Mouse (Mus musculus) right cerebral cortex, adult 2 months (tissue): ENCODE measurements around the gene Itga4.

ENCODE experiments used
- DNase-seq, 2 experiments: peaks; one replicate each; pipeline ENCODE4 v3.0.0; 2021 to 2022; ENCODE audit warnings: low spot score in 2 of 2

Itga4 gene

DNA sequence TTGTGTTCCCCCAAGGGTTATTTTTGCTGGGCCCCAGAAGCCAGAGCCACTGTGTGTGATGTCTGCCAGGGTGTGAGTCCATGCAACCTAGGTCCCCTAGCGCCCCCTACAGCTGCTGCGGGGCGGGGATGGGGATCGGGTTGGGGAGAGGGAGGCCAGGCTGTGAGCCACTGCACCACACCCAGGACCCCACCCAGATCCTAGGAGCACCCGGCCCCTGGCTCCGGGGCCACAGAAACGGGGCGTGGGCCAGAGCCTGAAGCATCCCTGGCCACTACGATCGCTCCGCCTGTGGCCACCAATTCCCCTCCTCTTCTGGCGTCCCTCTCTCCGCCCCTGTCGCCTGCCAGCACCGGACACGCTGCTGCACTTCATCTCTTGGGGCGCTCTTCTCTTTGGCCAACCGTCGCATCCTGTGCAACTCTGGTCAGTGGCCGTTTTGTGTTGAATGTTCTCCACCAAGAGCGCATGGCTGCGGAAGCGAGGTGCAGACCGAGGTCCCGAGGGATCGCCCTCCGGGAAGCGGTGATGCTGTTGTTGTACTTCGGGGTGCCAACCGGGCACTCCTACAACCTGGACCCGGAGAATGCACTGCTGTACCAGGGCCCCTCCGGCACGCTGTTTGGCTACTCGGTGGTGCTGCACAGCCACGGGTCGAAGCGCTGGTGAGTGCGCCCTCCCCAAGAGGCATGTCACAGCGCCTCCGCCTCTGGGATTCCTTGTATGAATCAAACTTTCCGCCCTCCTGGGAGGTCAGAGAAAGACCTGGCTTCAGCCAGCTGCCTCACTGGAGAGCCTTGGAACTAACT lies at the start of gene Itga4:
Gene Itga4, plus strand, starts transcription at position 235 of the 809 bp plus-strand sequence.
- DNase-seq = peak; percentile 79 to 82

DNA sequence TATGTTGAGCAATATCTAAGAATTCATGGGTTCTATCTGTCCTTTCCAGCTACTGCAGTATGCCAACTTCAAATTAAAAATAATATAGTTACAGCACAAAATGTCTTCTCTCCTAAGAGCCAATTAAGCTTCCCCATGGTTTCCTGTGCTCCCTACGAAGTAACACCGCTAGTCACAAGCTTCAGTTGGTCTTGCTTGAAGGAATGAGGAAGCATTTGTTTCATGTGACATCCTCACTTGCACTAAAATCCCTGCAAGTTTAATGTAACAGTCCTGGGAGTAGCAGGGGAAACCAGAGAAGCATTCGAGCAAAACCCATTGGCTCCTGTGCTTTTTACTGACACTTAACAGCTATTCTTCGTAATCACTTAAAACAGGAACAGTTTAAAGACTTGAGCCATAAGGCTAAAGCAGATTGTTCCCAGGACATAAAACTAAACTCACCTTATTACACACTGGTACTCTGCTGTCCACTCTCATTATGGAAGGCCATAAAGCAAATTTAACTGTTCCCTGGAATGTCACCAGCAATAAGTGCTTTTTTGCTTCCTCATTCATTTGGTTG lies 49.0 kb upstream of the Itga4 start:
- no peak for DNase-seq

DNA sequence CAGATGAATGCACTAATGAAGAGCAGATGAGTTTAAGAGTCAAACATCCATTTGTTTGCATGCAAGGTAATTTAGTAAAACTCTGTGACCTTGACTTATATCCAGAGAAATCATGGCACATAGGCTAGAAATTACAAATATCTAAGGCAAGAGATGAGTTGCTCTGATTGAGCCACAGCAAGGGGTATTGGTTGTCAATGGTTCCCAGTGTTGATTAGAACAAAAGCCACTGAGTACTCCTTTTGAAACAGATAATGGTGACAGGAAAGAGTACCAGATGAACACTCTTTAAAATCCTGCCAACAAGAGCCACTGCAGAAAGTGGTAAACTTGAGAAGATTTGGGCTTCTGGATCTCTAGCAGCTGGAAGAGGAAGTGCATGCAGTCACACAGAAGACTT lies 40.2 kb upstream of the Itga4 start:
- DNase-seq = no peak

DNA sequence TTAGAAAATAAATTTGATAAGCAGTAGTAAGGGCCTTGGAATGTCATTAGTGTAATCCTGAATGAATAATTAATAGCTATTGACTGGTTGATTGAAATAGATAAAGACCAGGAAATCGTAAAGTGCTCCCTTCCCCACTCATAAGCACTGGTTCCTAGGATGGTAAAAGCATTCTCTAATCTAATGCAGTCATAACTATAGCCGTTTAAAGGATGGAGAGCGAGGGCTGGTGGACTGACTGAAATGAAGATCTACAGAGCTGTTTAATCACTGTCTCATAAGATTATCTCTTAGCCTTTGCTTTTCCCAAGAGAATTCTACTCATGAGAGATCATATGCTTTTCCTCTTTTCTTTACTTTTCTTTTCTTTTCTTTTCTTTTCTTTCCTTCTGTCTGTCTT lies 39.7 kb upstream of the Itga4 start:
- DNase-seq = no peak

DNA sequence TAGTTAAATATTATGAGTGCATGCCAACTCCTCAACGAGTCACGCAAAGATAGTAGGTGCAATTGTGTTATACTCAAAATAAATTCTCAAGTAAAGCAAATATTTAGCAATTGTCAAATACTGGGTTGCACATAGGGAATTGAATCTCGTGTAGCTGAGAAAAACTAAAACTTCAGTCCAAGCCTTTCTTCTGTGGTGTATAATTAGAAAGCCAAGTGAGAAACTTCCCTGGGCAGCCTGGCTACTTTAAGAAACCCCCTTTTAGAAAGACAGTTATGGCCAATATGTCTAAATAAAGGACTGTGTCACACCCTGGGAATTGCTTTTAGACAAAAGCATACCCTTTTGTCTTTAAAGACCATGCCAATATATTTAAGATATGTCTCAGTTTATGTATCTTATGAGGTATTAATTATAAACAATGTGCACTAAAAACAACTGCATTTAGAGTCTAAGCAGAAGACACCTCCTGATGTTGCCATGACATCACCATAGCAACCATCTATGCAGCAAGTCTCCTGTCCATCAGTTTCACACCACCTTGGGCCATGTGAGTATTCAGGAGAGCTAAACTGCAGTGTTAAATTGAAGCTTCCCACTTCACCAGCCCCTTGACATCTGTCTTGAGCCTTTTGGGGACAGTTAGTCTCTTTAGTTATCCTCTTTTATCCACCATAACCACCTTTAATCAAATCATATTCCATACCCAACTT lies 30.4 kb upstream of the Itga4 start:
- DNase-seq = no peak

DNA sequence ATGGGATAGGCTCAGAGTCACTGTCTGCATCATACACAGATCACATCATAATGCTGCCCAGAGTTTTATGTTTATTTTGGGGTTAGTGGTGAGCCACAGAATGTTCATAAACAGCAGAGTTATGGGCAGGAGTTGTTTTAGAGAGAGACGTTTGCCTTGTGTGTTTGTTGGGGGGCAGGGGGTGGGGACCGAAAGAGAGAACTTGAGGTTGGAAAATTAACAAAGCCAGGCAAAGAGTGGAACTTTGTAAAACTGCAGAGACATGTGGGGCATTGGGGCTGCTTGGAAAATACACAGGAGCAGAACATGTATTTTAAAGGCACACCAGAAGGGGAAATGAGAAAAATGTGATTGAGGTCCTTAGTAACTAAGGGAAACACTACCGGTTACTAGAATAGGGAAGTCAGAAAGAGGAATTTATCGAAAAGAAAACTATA lies 27.4 kb upstream of the Itga4 start:
- DNase-seq = no peak

DNA sequence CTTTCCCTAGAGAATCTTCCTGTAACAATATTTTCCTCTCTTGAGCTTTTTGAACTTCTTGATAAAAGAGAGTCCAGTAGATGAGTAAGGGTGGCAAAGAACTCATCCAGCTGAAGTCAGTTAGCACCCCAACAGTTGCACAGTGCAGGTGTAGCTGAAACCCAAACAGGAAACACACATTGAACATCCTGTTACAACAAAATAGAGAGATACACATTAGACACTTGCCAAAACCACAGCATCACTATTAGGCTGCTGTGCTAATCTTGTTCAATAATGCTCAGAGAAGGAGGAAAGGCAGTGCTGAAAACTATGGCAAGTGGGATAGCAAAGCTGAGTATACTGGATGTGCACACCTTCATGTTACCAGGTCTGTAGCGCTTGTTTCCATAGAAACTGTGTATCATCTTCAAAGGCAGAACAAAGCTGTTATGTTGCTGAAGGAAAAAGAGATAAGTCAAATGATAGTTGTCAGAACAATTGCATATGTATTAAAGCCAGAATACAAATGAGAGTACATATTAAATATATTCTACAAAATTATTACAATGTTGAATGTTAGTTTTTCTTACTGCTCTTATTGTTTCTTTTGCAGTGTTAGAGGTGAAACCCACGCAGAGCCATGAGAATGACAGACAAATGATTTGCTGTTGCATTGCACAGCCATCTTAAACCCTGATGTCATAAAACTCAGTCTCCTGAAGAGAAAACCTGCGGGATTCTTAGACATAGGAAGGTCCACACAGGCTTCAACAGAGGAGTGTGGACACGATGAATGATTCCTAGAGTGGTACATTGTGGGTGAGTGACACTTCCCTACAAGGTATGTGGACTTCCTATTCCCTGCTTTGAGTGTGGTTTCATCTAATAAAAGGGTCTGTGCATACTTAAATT lies 23.9 kb upstream of the Itga4 start:
- DNase-seq = no peak

DNA sequence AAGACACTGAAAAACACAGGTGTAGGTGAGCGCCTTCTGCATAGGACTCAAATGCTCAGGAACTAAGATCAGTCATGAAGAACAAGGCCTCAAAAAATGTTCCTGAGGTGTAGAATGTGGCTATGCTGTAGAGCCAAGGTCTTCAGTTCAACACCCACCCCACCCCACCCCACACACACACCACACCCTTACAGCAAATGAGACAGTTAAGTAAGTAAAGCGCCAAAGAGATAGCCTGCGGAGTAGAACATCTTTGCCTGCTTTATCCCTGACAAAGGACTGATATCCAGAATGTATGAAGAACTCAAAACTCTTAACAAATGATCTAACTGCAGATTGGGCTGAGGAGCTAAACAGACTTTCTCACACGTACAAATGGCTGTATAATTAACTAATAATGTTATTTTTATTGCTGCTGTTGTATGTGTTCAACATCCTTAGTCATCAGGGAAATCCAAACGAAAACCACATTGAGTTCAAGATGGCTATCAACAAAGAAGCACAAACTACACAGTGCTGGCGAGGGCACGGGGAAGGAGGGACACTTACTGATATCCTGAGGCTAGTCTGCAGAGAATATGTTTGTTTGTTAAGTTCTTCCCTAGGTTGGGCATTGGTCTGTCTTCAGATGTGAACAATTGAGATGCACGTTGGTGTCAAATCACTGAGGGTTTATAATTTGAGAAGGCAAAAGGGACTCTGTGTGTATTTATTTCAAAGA lies 19.3 kb upstream of the Itga4 start:
- DNase-seq = no peak

DNA sequence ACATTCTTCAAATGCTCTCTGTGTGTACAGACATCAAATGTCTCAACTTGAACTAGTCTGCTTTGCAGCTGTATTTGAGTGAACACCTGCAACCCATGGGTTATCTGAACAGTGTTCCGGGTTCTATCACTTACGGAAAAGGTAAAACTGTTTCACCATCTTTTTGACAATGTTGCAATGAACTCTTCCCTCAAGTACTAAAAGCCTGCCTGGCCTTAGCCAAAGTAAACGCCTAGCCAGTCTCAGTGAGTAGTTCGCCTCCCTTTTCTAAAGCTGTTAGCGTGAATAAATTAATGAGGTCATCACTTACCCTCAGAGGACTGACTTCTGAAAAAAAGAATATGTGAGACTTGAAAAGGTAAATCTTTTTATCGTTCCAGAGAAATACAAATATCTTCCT lies 18.0 kb upstream of the Itga4 start:
- DNase-seq = no peak

DNA sequence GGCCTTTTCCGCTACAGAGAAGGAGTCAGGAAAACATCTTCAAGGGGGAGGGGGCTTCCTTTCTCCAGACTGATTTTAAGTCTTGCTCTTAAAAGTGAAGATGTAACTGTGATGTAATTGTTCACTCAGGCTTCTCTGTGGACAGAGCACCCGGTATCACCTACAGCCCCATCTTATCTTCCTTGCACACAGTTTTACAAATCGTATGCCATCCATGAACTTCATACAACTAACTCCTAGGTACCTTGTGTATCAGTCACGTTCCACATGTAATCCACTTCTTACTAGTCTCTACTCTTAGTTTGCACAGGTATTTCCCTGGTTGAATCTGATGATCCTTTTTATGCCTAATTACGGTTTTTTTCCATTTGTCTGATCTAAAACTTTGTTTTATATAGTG lies 10.9 kb upstream of the Itga4 start:
- DNase-seq = no peak

DNA sequence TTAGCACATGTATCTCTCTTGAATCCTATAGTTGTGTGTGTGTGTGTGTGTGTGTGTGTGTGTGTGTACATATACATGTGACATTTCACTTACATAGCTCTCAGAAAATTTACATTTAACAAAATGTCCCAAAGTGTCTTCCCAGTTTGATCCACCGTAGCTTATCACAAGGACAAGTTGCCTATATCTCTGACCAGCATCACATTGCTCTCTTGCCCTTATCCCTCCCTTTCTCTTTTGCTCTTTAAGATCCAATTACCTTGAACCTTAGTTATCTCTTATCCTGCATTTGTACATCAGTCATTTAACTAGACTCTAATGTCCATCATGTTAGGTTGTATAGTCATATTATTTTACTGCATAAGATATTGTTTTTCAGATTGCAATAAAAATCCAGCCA lies 10.5 kb upstream of the Itga4 start:
- no peak for DNase-seq

DNA sequence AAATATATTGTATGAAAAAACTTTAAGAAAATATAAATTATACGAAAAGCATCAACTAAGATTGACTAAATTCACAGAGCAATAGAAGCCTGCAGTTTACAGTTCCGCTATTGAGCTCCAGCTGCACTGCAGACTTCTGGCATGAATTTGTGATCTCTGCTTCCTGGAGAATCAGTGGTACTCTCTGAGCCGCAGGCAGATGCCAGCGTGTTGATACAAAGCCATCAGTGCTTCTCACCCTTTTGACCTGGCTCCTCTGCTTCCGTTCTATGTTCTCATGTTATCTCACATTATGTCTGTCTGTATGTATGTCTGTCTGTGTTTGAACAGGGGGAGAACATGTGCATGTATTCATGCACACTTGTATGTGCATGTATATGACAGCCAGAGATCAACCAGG lies 6.9 kb upstream of the Itga4 start:
- no peak for DNase-seq

DNA sequence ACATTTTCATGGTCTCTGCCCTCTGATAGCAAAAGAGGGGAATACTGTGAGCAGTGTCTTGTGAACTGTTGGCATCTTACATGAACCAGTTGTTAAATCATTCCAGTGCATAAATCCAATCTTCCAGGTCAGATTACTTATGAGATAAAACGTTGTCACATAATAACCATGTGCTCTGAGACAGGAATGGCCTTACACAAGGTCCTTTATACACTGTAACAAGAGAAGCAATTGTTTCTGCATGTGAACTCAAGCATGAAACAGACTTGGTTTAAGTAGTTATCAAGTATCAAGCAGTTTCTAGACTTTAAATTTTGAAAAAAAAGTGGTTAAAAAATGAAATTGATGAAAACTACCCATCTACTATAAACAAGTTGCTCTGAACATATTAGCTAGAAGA lies 4.7 kb upstream of the Itga4 start:
- DNase-seq = no peak

DNA sequence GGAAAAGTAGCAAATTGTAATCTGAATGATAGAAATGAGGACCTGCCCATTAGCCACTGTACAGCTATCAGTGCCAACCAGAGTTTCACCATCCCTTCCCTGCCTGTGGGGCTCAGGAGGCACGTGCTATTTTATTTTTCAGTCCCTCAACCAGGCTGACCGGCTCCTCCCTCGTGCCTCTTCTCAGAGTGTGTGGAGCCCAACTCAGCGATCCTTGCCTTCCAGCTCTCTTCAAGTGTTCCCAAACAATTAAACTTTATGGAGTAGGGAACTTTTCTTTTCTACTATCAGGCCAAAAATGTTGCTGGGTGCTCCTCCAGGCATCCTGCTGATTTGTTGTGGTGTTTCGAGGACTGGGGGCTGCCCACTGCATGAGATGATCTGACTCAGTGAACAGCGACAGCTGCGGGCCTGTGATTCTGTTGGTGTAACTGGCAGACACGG lies 1.4 kb upstream of the Itga4 start:
- DNase-seq = no peak

DNA sequence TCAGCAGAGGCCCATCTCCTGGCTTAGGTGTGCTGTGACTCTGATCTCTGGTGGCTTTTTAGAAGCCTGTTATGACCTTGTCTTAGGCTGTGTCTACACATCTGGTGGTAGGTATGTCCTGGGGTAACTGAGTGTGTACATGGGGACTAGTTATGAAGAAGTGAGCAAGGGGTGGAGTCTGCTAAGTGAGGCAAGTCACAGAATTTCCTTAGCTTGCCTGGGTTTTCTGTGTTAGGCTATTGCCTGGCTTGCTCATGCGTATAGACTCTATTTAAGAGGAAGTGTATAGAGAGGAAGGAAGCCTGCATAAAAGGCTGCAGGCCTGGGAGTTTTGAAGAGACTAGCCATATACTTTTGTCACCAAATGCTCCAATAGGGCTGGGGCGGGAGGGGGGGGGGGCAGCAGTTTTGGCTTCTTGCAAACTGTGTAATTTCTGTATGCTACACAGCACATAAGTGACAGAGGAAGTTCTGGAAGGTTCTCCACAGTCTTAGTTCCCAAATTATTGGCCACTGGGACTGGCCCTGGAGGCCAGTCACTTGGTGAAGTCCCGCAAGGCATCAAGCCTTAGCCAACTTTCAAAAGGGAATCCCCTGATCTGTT lies 536 bp upstream of the Itga4 start:
- no peak for DNase-seq

DNA sequence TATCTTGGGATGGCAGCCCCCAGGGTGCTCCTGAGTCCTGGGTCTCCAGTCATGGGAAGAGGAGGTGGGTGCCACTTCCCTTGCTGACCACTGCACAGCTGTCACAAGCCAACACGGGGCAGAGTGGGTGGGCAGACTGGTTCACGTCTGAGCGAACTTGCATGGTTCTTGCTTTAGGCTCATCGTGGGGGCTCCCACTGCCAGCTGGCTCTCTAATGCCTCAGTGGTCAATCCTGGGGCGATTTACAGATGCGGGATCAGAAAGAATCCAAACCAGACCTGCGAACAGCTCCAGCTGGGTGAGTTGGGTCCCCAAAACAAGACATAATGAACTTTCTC lies 744 bp downstream of the Itga4 start:
- DNase-seq = no peak

DNA sequence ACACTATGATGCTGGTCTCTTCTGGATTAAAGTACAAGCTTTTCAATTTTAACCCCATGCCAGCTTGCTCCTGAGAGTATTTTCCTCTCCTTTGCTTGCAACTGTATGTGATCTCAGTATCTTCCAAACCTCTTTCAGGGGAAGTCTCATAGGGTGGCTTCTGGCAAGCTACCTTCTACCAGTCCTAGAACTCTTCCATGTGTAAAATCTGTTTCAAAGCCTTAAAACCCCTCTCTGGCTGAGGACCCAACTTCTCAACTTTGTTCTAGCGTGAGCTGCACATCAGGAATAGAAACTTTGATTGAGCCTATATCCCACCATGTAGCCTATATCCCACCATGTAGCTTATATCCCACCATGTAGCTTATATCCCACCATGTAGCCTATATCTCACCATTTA lies 1.1 kb downstream of the Itga4 start:
- DNase-seq = no peak

DNA sequence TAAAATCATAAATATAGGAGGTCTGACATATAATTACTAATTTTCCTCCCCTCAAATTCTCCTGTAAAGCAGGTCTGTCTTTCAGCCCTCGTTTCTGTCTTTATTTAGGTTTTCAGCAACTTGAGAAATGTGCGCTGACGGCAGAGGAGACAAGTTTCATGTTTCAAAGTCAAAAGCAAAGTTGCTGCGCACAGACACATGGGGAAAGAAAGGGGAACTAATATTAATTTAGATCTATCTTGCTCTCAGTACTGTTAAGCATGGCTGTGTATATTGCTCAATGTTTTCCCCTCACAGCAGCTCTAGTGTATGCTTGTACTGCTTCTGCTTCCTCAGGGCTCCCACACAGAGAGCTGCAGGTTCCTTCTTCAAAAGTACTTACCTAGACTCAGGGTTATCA lies 1.7 kb downstream of the Itga4 start:
- no peak for DNase-seq

DNA sequence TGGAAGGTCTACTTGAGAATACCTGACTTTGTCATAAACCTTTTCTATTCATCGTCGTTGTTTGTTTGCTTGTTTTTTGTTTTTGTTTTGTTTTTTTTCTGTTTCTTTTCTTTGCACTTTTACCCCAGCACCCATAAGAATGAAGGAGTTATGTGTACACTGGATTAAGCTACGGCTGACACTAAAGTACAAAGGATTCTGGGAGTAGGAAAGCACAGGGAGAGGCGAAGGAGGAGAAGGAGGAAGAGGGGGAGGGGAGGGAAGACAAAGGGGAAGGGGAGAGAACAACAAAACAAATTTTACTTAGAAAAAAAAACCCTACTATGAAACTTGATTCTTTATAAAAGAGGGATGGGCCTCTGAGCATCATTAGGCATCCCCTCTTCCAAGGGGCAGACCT lies 2.2 kb downstream of the Itga4 start:
- no peak for DNase-seq

DNA sequence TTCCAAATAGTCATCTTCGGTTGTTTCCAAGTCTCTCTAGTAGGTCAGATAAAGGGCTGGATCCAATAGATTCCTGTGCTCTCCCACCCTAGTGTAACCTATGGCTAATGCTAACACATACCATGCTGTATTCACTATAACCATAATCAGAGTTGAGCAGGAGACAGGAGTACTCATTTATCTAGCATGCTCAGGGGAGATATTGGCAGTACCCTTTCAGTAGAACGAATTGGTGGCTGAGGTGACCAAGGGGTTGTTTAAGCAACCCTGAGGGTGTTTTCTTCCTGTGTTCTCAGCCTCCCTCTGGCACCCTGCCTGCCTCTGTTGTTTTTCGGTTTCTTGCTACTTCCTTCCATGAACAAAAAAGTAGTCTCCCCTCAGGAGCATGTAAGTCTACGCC lies 4.1 kb downstream of the Itga4 start:
- DNase-seq = no peak

DNA sequence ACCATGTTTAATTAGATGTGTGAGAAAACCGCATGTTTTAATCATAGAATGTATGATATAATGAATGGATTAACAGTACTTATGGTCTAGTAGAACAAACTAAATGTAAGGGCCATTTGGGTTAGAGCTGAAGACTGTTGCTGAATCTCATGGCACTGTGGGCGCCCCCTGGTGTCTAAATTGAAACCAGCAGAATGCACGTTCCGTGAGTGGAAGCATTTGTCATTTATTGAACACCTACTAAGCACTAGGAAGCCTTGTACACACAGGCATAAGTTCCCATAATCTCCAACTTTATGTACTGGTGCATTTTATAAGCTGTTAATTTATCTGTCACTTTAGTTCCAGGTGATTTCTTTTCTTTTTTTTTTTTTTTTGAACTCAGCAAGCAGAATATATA lies 10.4 kb downstream of the Itga4 start:
- DNase-seq = peak; percentile 71 to 72
